Mouse (Mus musculus): ENCODE results near the gene Rnf187.
A peak's percentile ranks its signal among the peaks of the same experiment; 100 is the strongest.

The Rnf187 gene

GRCm38 (mm10) chr11:58947306-58947705, 8.6 kb upstream of the Rnf187 start:
- no peak for DNase-seq (ENCODE audit: low read depth)

- DNase-seq (ENCODE audit: low read depth), result no peak
These were observed 5.4 kb upstream of the Rnf187 start for GRCm38 (mm10) chr11:58944136-58944535.

GRCm38 (mm10) chr11:58939088-58939439, 348 bp upstream of the Rnf187 start:
- no peak for DNase-seq (ENCODE audit: low read depth)

GRCm38 (mm10) chr11:58937909-58938308, 807 bp downstream of the Rnf187 start:
- DNase-seq (ENCODE audit: low read depth), result peak; percentile 48

- peak; percentile 26 for DNase-seq (ENCODE audit: low read depth)
These were observed 7.1 kb downstream of the Rnf187 start for GRCm38 (mm10) chr11:58931576-58931975.

- DNase-seq (ENCODE audit: low read depth), result no peak
These were observed 8.5 kb downstream of the Rnf187 start for GRCm38 (mm10) chr11:58930254-58930653.

GRCm38 (mm10) chr11:58929641-58930040, 9.1 kb downstream of the Rnf187 start:
- no peak for DNase-seq (ENCODE audit: low read depth)

GRCm38 (mm10) chr11:58929055-58929454, 9.7 kb downstream of the Rnf187 start:
- DNase-seq (ENCODE audit: low read depth), result no peak

GRCm38 (mm10) chr11:58927790-58928651, 10.7 kb downstream of the Rnf187 start:
- DNase-seq (ENCODE audit: low read depth), result peak; percentile 77

- no peak for DNase-seq (ENCODE audit: low read depth)
These were observed 11.7 kb downstream of the Rnf187 start for GRCm38 (mm10) chr11:58927053-58927452.

- no peak for DNase-seq (ENCODE audit: low read depth)
These were observed 12.1 kb downstream of the Rnf187 start for GRCm38 (mm10) chr11:58926651-58927050.

- DNase-seq (ENCODE audit: low read depth), result no peak
These were observed 16.3 kb downstream of the Rnf187 start for GRCm38 (mm10) chr11:58922420-58922819.

- DNase-seq (ENCODE audit: low read depth), result no peak
These were observed 20.0 kb downstream of the Rnf187 start for GRCm38 (mm10) chr11:58918759-58919158.

- no peak for DNase-seq (ENCODE audit: low read depth)
These were observed 20.9 kb downstream of the Rnf187 start, which contains the start of gene Btnl10 for GRCm38 (mm10) chr11:58917745-58918366. Gene Btnl10 (plus strand): TSS chr11:58917908.

GRCm38 (mm10) chr11:58916879-58917744, 21.6 kb downstream of the Rnf187 start:
- DNase-seq (ENCODE audit: low read depth), result peak; percentile 56

GRCm38 (mm10) chr11:58914461-58915028, 24.2 kb downstream of the Rnf187 start:
- DNase-seq (ENCODE audit: low read depth), result peak; percentile 59

GRCm38 (mm10) chr11:58913776-58914175, 24.9 kb downstream of the Rnf187 start:
- no peak for DNase-seq (ENCODE audit: low read depth)

- peak; percentile 70 for DNase-seq (ENCODE audit: low read depth)
These were observed 33.9 kb downstream of the Rnf187 start for GRCm38 (mm10) chr11:58904838-58905237.

GRCm38 (mm10) chr11:58904410-58904718, 34.4 kb downstream of the Rnf187 start:
- no peak for DNase-seq (ENCODE audit: low read depth)

- peak; percentile 96 for DNase-seq (ENCODE audit: low read depth)
These were observed 35.0 kb downstream of the Rnf187 start, which contains the start of gene Zfp39 for GRCm38 (mm10) chr11:58903511-58904409. Gene Zfp39 (minus strand): TSS chr11:58904225.

- DNase-seq (ENCODE audit: low read depth), result no peak
These were observed 37.6 kb downstream of the Rnf187 start for GRCm38 (mm10) chr11:58901080-58901479.

Measured in NIH3T3 (cell line).